Comparison of ENCODE assay signal across 1 mouse cellular context in the genomic region with DNA sequence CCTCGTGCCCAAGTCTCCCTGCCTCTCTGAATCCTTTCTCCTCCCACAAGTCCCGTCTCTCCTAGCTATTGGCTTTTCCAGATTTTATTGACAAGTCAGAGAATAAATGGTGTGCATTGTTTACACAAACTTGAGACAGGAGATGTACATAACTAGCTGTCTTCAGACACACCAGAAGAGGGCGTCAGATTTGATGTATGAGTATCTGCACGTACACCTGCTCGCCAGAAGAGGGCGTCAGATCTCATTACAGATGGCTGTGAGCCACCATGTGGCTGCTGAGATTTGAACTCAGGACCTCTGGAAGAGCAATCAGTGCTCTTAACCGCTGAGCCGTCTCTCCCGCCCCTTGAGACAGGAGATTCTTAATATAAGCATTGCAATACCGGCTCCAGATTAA.
TF ChIP-seq lines count a peak whose summit lies in the region.

No protein-coding gene starts in this region.

TF ChIP-seq in MEL, 35 proteins besides CTCF, POLR2A, EP300 and RAD21:
- TF ChIP-seq SMC3 (IDR thresholded peaks at IDR 0.05; ENCODE audit: low read depth, low read length) (no peak), RCOR1 (IDR thresholded peaks at IDR 0.05; ENCODE audit: low read depth, low read length) (no peak), CHD1 (IDR thresholded peaks at IDR 0.05; ENCODE audit: low read depth, low read length) (no peak)
